8 mouse cellular contexts compared by ENCODE assay signal in genomic region chr8:104250439-104251367, GRCm38 (mm10). TPM values are rescaled to one million over a fixed set of nuclear protein-coding genes. Genes with fewer than 3 reads are reported as not detected.
DNase-seq lines count a peak whose midpoint lies in the region; ATAC-seq lines count a peak whose summit lies in the region.

TSS of gene Cklf (plus strand) at chr8:104250861.

- no peaks in the 10 kb centered on the region for H3K36me3 ChIP-seq in embryonic facial prominence, embryonic 14.5 days (ENCODE audit: control insufficient read depth, insufficient read depth, low read length)

- peak within 1 kb of the TSS; percentile 73 for H3K4me3 ChIP-seq in embryonic facial prominence, embryonic 14.5 days (ENCODE audit: low read depth, low read length)

- H3K27me3 ChIP-seq in embryonic facial prominence, embryonic 14.5 days (replicated peaks; ENCODE audit: control insufficient read depth, insufficient read depth, low read length) = peaks cover 3% of the 10 kb centered on the region; the same call in 1 of the 2 replicates

- DNase-seq in 416B (ENCODE audit: low read depth) = peak; percentile 95
- DNase-seq in adrenal gland, postnatal 4 days (ENCODE audit: low spot score in 2 of 2) = peak; percentile 50 to 63
- peak; percentile 94 for DNase-seq in embryonic facial prominence, embryonic 14.5 days (ENCODE audit: low spot score)
- DNase-seq in heart, adult 8-10 months (ENCODE audit: low spot score) = peak; percentile 84
- DNase-seq in kidney, adult 9 months = peak; percentile 92
- DNase-seq in liver = peak; percentile 92
- peak; percentile 86 to 93 for DNase-seq in spleen, postnatal 4 days (ENCODE audit: low spot score in 2 of 2)

- peak within 1 kb of the TSS; percentile 82 for H3K9ac ChIP-seq in embryonic facial prominence, embryonic 14.5 days (ENCODE audit: low read depth, low read length)

- H3K27ac ChIP-seq in embryonic facial prominence, embryonic 14.5 days (replicated peaks; ENCODE audit: low read depth, low read length) = peak within 1 kb of the TSS; percentile 88

- ATAC-seq in embryonic facial prominence, embryonic 14.5 days (ENCODE audit: low read depth) = peak; percentile 89
- peak; percentile 28 for ATAC-seq in monocyte, adult 5-6 weeks (replicated peaks; ENCODE audit: insufficient number of reproducible peaks, low FRiP score, low TSS enrichment, poor library complexity, severe bottlenecking)

- peaks cover 13% of the 10 kb centered on the region for H3K4me1 ChIP-seq in embryonic facial prominence, embryonic 14.5 days (ENCODE audit: control insufficient read depth, insufficient read depth, low read length)

- H3K9me3 ChIP-seq in embryonic facial prominence, embryonic 14.5 days (ENCODE audit: control insufficient read depth, low read length) = no peaks in the 10 kb centered on the region

- WGBS in embryonic facial prominence, embryonic 14.5 days = 4% methylated on average over 40 of the region's 41 CpGs

- peak within 1 kb of the TSS; percentile 65 for H3K4me2 ChIP-seq in embryonic facial prominence, embryonic 14.5 days (ENCODE audit: low read depth, low read length)

RNA-seq across cellular contexts. Expression of gene Cklf, which starts in this region (rescaled TPM):
- total RNA-seq in adrenal gland, postnatal 4 days (2021) = 10 to 100 TPM; 67.3 to 71.8 TPM
- 33.0 and 35.5 TPM in 2 replicates for polyA plus RNA-seq in embryonic facial prominence, embryonic 14.5 days (2014; fragmentation: Nextera tagmentation; extraction: Ambion mirVana)
- total RNA-seq in heart, adult 8-10 months (2022) = 1 to 10 TPM; 3.1 to 4.6 (median 4.2) TPM
- 33.6 to 48.9 TPM (median 35.8 TPM) in 3 replicates for total RNA-seq in monocyte, adult 5-6 weeks (2017)

Comparison
In these comparisons a context has a peak if more than half of its experiments do, and no peak if none do; other contexts are left out.
1. Peak in every context shown above with its lines: DNase-seq, ATAC-seq, H3K4me3 ChIP-seq and H3K27ac ChIP-seq.